In the genomic region with DNA sequence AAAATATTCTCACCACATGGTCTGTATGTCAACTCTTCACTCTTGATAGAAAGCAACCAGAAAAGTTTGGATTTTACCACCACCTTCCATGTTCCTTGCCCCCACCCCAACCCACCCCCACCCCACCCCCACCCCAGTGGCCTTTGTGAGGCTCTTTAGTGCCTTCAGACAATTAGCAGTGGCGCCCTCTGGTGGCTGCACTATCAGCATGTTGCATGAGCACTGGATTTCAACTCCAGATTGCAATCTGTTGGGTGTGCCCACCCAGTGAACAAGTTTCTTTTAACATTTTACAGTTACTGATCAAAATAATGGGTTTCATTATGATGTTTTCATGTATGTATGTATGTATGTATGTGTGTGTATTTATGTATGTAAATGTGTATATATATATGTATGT, we compare ENCODE assay signal across 9 mouse cellular contexts.
DNase-seq lines count a peak whose midpoint lies in the region; ATAC-seq and TF ChIP-seq lines count a peak whose summit lies in the region.
"Had no signal": no experiment of that assay in that cellular context is flagged by ENCODE, and none has a peak within 500 bp of the region (broad histone marks: within the 10 kb centered on the region; RNA-seq: fewer than 3 reads in every experiment).

No protein-coding gene starts in this region.

- peak; percentile 20 to 60 for DNase-seq in cerebellum, postnatal 14 days
- DNase-seq in cerebellum, adult 9-10 months = no peak
- DNase-seq in left cerebral cortex, adult 2 months (ENCODE audit: extremely low spot score in 1 of 2, low spot score in 2 of 2) = no peak
- DNase-seq in left cerebral cortex, adult 8-10 months (ENCODE audit: low spot score in 2 of 2) = no peak
- DNase-seq in R1 (ENCODE audit: low read depth, low spot score) = peak; percentile 46
- peak; percentile 49 for DNase-seq in liver, postnatal 0 days
- no peak for DNase-seq in spleen, adult 12 weeks (ENCODE audit: low spot score)

- no peaks in the 10 kb centered on the region for H3K4me1 ChIP-seq in liver, postnatal 0 days (ENCODE audit: insufficient read depth)
- H3K4me1 ChIP-seq in intestine, embryonic 16.5 days (ENCODE audit: control insufficient read depth, insufficient read depth, low read length) = no peaks in the 10 kb centered on the region
- H3K4me1 ChIP-seq: liver, embryonic 15.5 days had no signal

- TF ChIP-seq CTCF in left cerebral cortex, adult 2 months (IDR thresholded peaks at IDR 0.05) = peak; percentile 34
- TF ChIP-seq CTCF in liver, postnatal 0 days (IDR thresholded peaks at IDR 0.05; ENCODE audit: low read depth) = peak; percentile 53

- H3K27me3 ChIP-seq in liver, postnatal 0 days (ENCODE audit: insufficient read depth, low read length) = no peaks in the 10 kb centered on the region
- H3K27me3 ChIP-seq in intestine, embryonic 16.5 days (replicated peaks; ENCODE audit: control insufficient read depth, insufficient read depth, low read length) = no peaks in the 10 kb centered on the region
- H3K27me3 ChIP-seq: liver, embryonic 15.5 days had no signal

- no peaks in the 10 kb centered on the region for H3K36me3 ChIP-seq in liver, postnatal 0 days (replicated peaks; ENCODE audit: insufficient read depth, low read length)
- H3K36me3 ChIP-seq in intestine, embryonic 16.5 days (ENCODE audit: control insufficient read depth, insufficient read depth, low read length) = no peaks in the 10 kb centered on the region
- H3K36me3 ChIP-seq: liver, embryonic 15.5 days had no signal

- no peak overlapping the region for H3K27ac ChIP-seq in left cerebral cortex, adult 2 months
- H3K27ac ChIP-seq in liver, postnatal 0 days (ENCODE audit: low read depth) = no peak overlapping the region
- no peak overlapping the region for H3K27ac ChIP-seq in intestine, embryonic 16.5 days (ENCODE audit: low read length)
- H3K27ac ChIP-seq: liver, embryonic 15.5 days had no signal

- 6% methylated on average over 1 of the region's 1 CpGs for WGBS in liver, postnatal 0 days (ENCODE audit: insufficient replicate concordance)
- 21% methylated on average over 1 of the region's 1 CpGs for WGBS in intestine, embryonic 16.5 days

- no peak overlapping the region for H3K4me3 ChIP-seq in left cerebral cortex, adult 2 months
- H3K4me3 ChIP-seq in liver, postnatal 0 days (ENCODE audit: low read depth, low read length) = no peak overlapping the region
- no peak overlapping the region for H3K4me3 ChIP-seq in intestine, embryonic 16.5 days (ENCODE audit: low read length)
- H3K4me3 ChIP-seq: liver, embryonic 15.5 days had no signal

- intact Hi-C loops in left cerebral cortex, adult 2 months (cut with DNase I) = loop anchor here (2.0 kb wide), 1 partner anchor 300 kb away; no protein-coding TSS in a partner anchor

- ATAC-seq in liver, postnatal 0 days = no peak
- no peak for ATAC-seq in intestine, embryonic 16.5 days

- no peak for TF ChIP-seq EP300 in liver, postnatal 0 days (IDR thresholded peaks at IDR 0.05; ENCODE audit: low read depth)

- H3K9ac ChIP-seq in liver, postnatal 0 days (replicated peaks) = no peak overlapping the region
- no peak overlapping the region for H3K9ac ChIP-seq in intestine, embryonic 16.5 days (ENCODE audit: low read depth, low read length)
- H3K9ac ChIP-seq: liver, embryonic 15.5 days had no signal

- H3K9me3 ChIP-seq in liver, postnatal 0 days (ENCODE audit: low read length) = no peaks in the 10 kb centered on the region
- H3K9me3 ChIP-seq in intestine, embryonic 16.5 days (ENCODE audit: control insufficient read depth, low read length) = no peaks in the 10 kb centered on the region
- H3K9me3 ChIP-seq: liver, embryonic 15.5 days had no signal

- no peak overlapping the region for H3K4me2 ChIP-seq in liver, postnatal 0 days (ENCODE audit: low read depth, low read length)
- no peak overlapping the region for H3K4me2 ChIP-seq in intestine, embryonic 16.5 days (ENCODE audit: low read depth, low read length)
- H3K4me2 ChIP-seq: liver, embryonic 15.5 days had no signal

Comparison
In these comparisons a context has a peak if more than half of its experiments do, and no peak if none do; other contexts are left out.
1. DNase-seq: peak in cerebellum, postnatal 14 days (2 of 2), R1 (single experiment) and liver, postnatal 0 days (single experiment); none in cerebellum, adult 9-10 months (single experiment), left cerebral cortex, adult 2 months (0 of 2), left cerebral cortex, adult 8-10 months (0 of 2) and spleen, adult 12 weeks (single experiment).